Comparison of ENCODE assay signal across 9 mouse cellular contexts in genomic region chr15:79368313-79368811, GRCm38 (mm10). TPM values are rescaled to one million over a fixed set of nuclear protein-coding genes. Genes with fewer than 3 reads are reported as not detected.
DNase-seq lines count a peak whose midpoint lies in the region; ATAC-seq and TF ChIP-seq lines count a peak whose summit lies in the region.
"Had no signal": no experiment of that assay in that cellular context is flagged by ENCODE, and none has a peak within 500 bp of the region (broad histone marks: within the 10 kb centered on the region; RNA-seq: fewer than 3 reads in every experiment).

No protein-coding gene starts in this region.

- no peaks in the 10 kb centered on the region for H3K27me3 ChIP-seq in heart, embryonic 11.5 days (ENCODE audit: control insufficient read depth, insufficient read depth, low read length)
- H3K27me3 ChIP-seq in kidney, embryonic 16.5 days (ENCODE audit: insufficient read depth, low read length) = no peaks in the 10 kb centered on the region
- H3K27me3 ChIP-seq: neural tube, embryonic 12.5 days had no signal

- 51% methylated on average over 14 of the region's 14 CpGs for WGBS in heart, embryonic 11.5 days (ENCODE audit: insufficient replicate concordance)
- WGBS in kidney, embryonic 16.5 days = 16% methylated on average over 14 of the region's 14 CpGs

- no peak overlapping the region for H3K4me2 ChIP-seq in heart, embryonic 11.5 days
- peak overlapping the region; percentile 23; the same call in 1 of the 2 replicates for H3K4me2 ChIP-seq in kidney, embryonic 16.5 days (replicated peaks; ENCODE audit: low read depth, low read length)
- H3K4me2 ChIP-seq: neural tube, embryonic 12.5 days had no signal

- peak overlapping the region; percentile 77 for H3K27ac ChIP-seq in layer of hippocampus, adult 2 months
- H3K27ac ChIP-seq in heart, embryonic 11.5 days (ENCODE audit: low read depth, low read length) = peak overlapping the region; percentile 64
- peak overlapping the region; percentile 72 for H3K27ac ChIP-seq in kidney, embryonic 16.5 days (ENCODE audit: low read length)
- H3K27ac ChIP-seq: neural tube, embryonic 12.5 days had no signal

- no peak; the same call in 1 of the 2 replicates for ATAC-seq in heart, embryonic 11.5 days (replicated peaks; ENCODE audit: insufficient number of reproducible peaks, low FRiP score, low TSS enrichment)
- ATAC-seq in kidney, embryonic 16.5 days (ENCODE audit: low FRiP score, low TSS enrichment) = peak; percentile 69

- peaks cover 18% of the 10 kb centered on the region for H3K36me3 ChIP-seq in heart, embryonic 11.5 days (ENCODE audit: control insufficient read depth, insufficient read depth, low read length)
- peaks cover 35% of the 10 kb centered on the region for H3K36me3 ChIP-seq in kidney, embryonic 16.5 days (ENCODE audit: insufficient read depth, low read length)

- peak overlapping the region; percentile 22; the same call in 1 of the 2 replicates for H3K9ac ChIP-seq in heart, embryonic 11.5 days (ENCODE audit: low read depth, low read length)
- peak overlapping the region; percentile 53; the same call in 1 of the 2 replicates for H3K9ac ChIP-seq in kidney, embryonic 16.5 days (replicated peaks; ENCODE audit: low read length)
- H3K9ac ChIP-seq: neural tube, embryonic 12.5 days had no signal

- no peak for DNase-seq in layer of hippocampus, adult 2 months (ENCODE audit: low spot score in 2 of 2)
- DNase-seq in layer of hippocampus, postnatal 10 days (ENCODE audit: low spot score in 2 of 2) = no peak
- DNase-seq in lung, postnatal 25 days (ENCODE audit: low spot score) = peak; percentile 89
- no peak for DNase-seq in retina, embryonic 14.5 days (ENCODE audit: low spot score)
- DNase-seq in left cerebral cortex, postnatal 36 days (ENCODE audit: low spot score in 2 of 2) = no peak
- no peak for DNase-seq in left cerebral cortex, postnatal 25 days (ENCODE audit: low spot score in 2 of 2)

- intact Hi-C loops in left cerebral cortex, postnatal 36 days (cut with DNase I) = no loop called here
- intact Hi-C loops in left cerebral cortex, postnatal 25 days (cut with DNase I) = no loop called here

- TF ChIP-seq CTCF in layer of hippocampus, adult 2 months (conservative IDR thresholded peaks at IDR 0.05) = no peak

- peaks cover 27% of the 10 kb centered on the region for H3K4me1 ChIP-seq in heart, embryonic 11.5 days (ENCODE audit: control insufficient read depth, insufficient read depth, low read length)
- H3K4me1 ChIP-seq in kidney, embryonic 16.5 days (ENCODE audit: insufficient read depth, low read length) = peaks cover 31% of the 10 kb centered on the region

- no peak overlapping the region for H3K4me3 ChIP-seq in layer of hippocampus, adult 2 months
- no peak overlapping the region for H3K4me3 ChIP-seq in heart, embryonic 11.5 days (ENCODE audit: low read depth, low read length)
- no peak overlapping the region for H3K4me3 ChIP-seq in kidney, embryonic 16.5 days (ENCODE audit: low read length)
- H3K4me3 ChIP-seq: neural tube, embryonic 12.5 days had no signal

- H3K9me3 ChIP-seq in heart, embryonic 11.5 days (replicated peaks; ENCODE audit: control insufficient read depth, low read length) = no peaks in the 10 kb centered on the region
- no peaks in the 10 kb centered on the region for H3K9me3 ChIP-seq in kidney, embryonic 16.5 days (ENCODE audit: low read length)
- H3K9me3 ChIP-seq: neural tube, embryonic 12.5 days had no signal

RNA-seq across cellular contexts. Expression of gene Maff, which starts 21.9 kb away (rescaled TPM):
- total RNA-seq in layer of hippocampus, adult 2 months (2021) = 1 to 10 TPM in 1 of 2 experiments, under 1 TPM in 1; 0.87 to 1.8 TPM
- total RNA-seq in layer of hippocampus, postnatal 10 days (2021) = 1 to 10 TPM; 1.7 to 2.0 TPM
- polyA plus RNA-seq in heart, embryonic 11.5 days (2014; fragmentation: Nextera tagmentation; extraction: Ambion mirVana) = 3.0 and 3.3 TPM in 2 replicates
- polyA plus RNA-seq in kidney, embryonic 16.5 days (2015; fragmentation: Nextera tagmentation; extraction: Ambion mirVana) = 3.7 and 4.0 TPM in 2 replicates
- total RNA-seq in left cerebral cortex, postnatal 36 days (2021) = 1 to 10 TPM; 1.6 to 2.0 TPM
- 1 to 10 TPM; 1.3 to 1.8 TPM for total RNA-seq in left cerebral cortex, postnatal 25 days (2021)

RNA-seq across cellular contexts. Expression of gene Tmem184b, which starts 35.0 kb away (rescaled TPM):
- 10 to 100 TPM; 53.6 to 56.0 TPM for total RNA-seq in layer of hippocampus, adult 2 months (2021)
- 10 to 100 TPM; 46.1 to 48.1 TPM for total RNA-seq in layer of hippocampus, postnatal 10 days (2021)
- 55.0 and 56.5 TPM in 2 replicates for polyA plus RNA-seq in heart, embryonic 11.5 days (2014; fragmentation: Nextera tagmentation; extraction: Ambion mirVana)
- 75.0 and 80.5 TPM in 2 replicates for polyA plus RNA-seq in kidney, embryonic 16.5 days (2015; fragmentation: Nextera tagmentation; extraction: Ambion mirVana)
- 10 to 100 TPM; 67.6 to 73.5 TPM for total RNA-seq in left cerebral cortex, postnatal 36 days (2021)
- total RNA-seq in left cerebral cortex, postnatal 25 days (2021) = 10 to 100 TPM; 57.2 to 67.5 TPM

RNA-seq across cellular contexts. Expression of gene Pla2g6, which starts 40.2 kb away (rescaled TPM):
- total RNA-seq in layer of hippocampus, adult 2 months (2021) = 10 to 100 TPM; 23.8 to 23.9 TPM
- 10 to 100 TPM; 18.3 to 22.5 TPM for total RNA-seq in layer of hippocampus, postnatal 10 days (2021)
- 11.6 and 12.9 TPM in 2 replicates for polyA plus RNA-seq in heart, embryonic 11.5 days (2014; fragmentation: Nextera tagmentation; extraction: Ambion mirVana)
- 18.3 and 21.1 TPM in 2 replicates for polyA plus RNA-seq in kidney, embryonic 16.5 days (2015; fragmentation: Nextera tagmentation; extraction: Ambion mirVana)
- 10 to 100 TPM; 21.7 to 25.9 TPM for total RNA-seq in left cerebral cortex, postnatal 36 days (2021)
- total RNA-seq in left cerebral cortex, postnatal 25 days (2021) = 10 to 100 TPM; 20.6 to 22.4 TPM
